Comparison of ENCODE assay signal across 9 mouse cellular contexts in the genomic region with DNA sequence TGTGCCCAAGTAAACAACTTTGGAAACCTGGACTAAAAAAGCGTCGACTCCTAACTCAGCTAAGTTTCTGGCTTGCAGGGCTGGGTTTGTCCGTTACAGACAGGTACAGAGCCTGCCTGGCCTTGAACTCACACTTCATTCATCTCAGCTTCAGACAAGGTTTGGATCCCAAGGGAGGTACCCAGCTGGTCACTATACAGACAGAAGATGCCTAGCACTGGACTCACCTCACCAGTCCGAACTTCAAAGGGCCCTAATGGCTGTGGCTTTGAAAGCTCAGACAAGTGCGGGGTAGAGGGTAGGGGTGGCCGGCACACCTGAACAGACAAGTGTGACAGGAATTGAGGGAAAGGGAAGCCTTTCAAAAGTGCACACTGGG. TPM values are rescaled to one million over a fixed set of nuclear protein-coding genes. Genes with fewer than 3 reads are reported as not detected.
DNase-seq lines count a peak whose midpoint lies in the region; ATAC-seq and TF ChIP-seq lines count a peak whose summit lies in the region.
"Had no signal": no experiment of that assay in that cellular context is flagged by ENCODE, and none has a peak within 500 bp of the region (broad histone marks: within the 10 kb centered on the region; RNA-seq: fewer than 3 reads in every experiment).

No protein-coding gene starts in this region.

- H3K4me1 ChIP-seq in megakaryocyte, embryonic 14.5 days, result peaks cover 58% of the 10 kb centered on the region
- peaks cover 55% of the 10 kb centered on the region for H3K4me1 ChIP-seq in forebrain, embryonic 10.5 days
- peaks cover 45% of the 10 kb centered on the region for H3K4me1 ChIP-seq in limb, embryonic 12.5 days (replicated peaks)
- H3K4me1 ChIP-seq in small intestine, adult 2 months (ENCODE audit: control insufficient read depth, insufficient read depth, insufficient read length, low read length), result peaks cover 16% of the 10 kb centered on the region

- TF ChIP-seq POLR2A in small intestine, adult 2 months (IDR thresholded peaks at IDR 0.05; ENCODE audit: low read depth, low read length), result no peak

- H3K4me3 ChIP-seq in megakaryocyte, embryonic 14.5 days (replicated peaks), result peak overlapping the region; percentile 100
- H3K4me3 ChIP-seq in forebrain, embryonic 10.5 days, result peak overlapping the region; percentile 91
- peak overlapping the region; percentile 89 for H3K4me3 ChIP-seq in limb, embryonic 12.5 days (replicated peaks)
- peak overlapping the region; percentile 82 for H3K4me3 ChIP-seq in small intestine, adult 2 months (ENCODE audit: low read depth, low read length)

- H3K27me3 ChIP-seq in megakaryocyte, embryonic 14.5 days (replicated peaks), result peaks cover 2% of the 10 kb centered on the region
- peaks cover 6% of the 10 kb centered on the region; the same call in 1 of the 2 replicates for H3K27me3 ChIP-seq in forebrain, embryonic 10.5 days (ENCODE audit: poor library complexity, severe bottlenecking)
- H3K27me3 ChIP-seq in limb, embryonic 12.5 days, result no peaks in the 10 kb centered on the region
- no peaks in the 10 kb centered on the region for H3K27me3 ChIP-seq in small intestine, adult 2 months (ENCODE audit: control insufficient read depth, insufficient read depth, low read length)

- WGBS in forebrain, embryonic 10.5 days, result 30% methylated on average over 6 of the region's 6 CpGs
- 29% methylated on average over 6 of the region's 6 CpGs for WGBS in limb, embryonic 12.5 days
- 43% methylated on average over 6 of the region's 6 CpGs for WGBS in small intestine, adult 2 months

- no peaks in the 10 kb centered on the region for H3K9me3 ChIP-seq in megakaryocyte, embryonic 14.5 days
- no peaks in the 10 kb centered on the region for H3K9me3 ChIP-seq in forebrain, embryonic 10.5 days
- H3K9me3 ChIP-seq in limb, embryonic 12.5 days, result no peaks in the 10 kb centered on the region

- no peak for DNase-seq in forebrain, embryonic 10.5 days (ENCODE audit: extremely low spot score, low spot score)
- DNase-seq in adrenal gland, postnatal 36 days, result no peak
- DNase-seq in right cerebral cortex, postnatal 14 days, result no peak
- no peak for DNase-seq in cerebellum, postnatal 4 days (ENCODE audit: low spot score in 2 of 2)

- H3K36me3 ChIP-seq in megakaryocyte, embryonic 14.5 days (replicated peaks; ENCODE audit: low read length), result peaks cover 62% of the 10 kb centered on the region
- H3K36me3 ChIP-seq in forebrain, embryonic 10.5 days (replicated peaks), result peaks cover 65% of the 10 kb centered on the region
- peaks cover 66% of the 10 kb centered on the region for H3K36me3 ChIP-seq in limb, embryonic 12.5 days
- H3K36me3 ChIP-seq in small intestine, adult 2 months (ENCODE audit: control insufficient read depth, insufficient read depth, low read length), result peaks cover 15% of the 10 kb centered on the region

- peak overlapping the region; percentile 77 for H3K4me2 ChIP-seq in limb, embryonic 12.5 days

- H3K27ac ChIP-seq in forebrain, embryonic 10.5 days, result peak overlapping the region; percentile 94
- H3K27ac ChIP-seq in limb, embryonic 12.5 days, result peak overlapping the region; percentile 94
- H3K27ac ChIP-seq in small intestine, adult 2 months (ENCODE audit: insufficient read depth, low read depth, low read length), result no peak overlapping the region
- H3K27ac ChIP-seq: macrophage had no signal

- TF ChIP-seq CTCF in small intestine, adult 2 months (IDR thresholded peaks at IDR 0.05; ENCODE audit: extremely low read depth, insufficient read length, insufficient replicate concordance, low read depth, low read length), result no peak

- H3K9ac ChIP-seq in limb, embryonic 12.5 days (replicated peaks), result peak overlapping the region; percentile 93

- no peak for ATAC-seq in megakaryocyte, adult 5-6 weeks (ENCODE audit: poor library complexity, severe bottlenecking)
- peak; percentile 2; the same call in 1 of the 2 replicates for ATAC-seq in limb, embryonic 12.5 days (ENCODE audit: insufficient number of reproducible peaks, insufficient read depth, low FRiP score, low TSS enrichment, low read depth)

RNA-seq across cellular contexts. Expression of gene Thap3, which starts 0.3 kb away (rescaled TPM):
- 27.3 and 48.0 TPM in 2 replicates for polyA plus RNA-seq in megakaryocyte, embryonic 14.5 days (2012; ENCODE audit: insufficient read depth, low replicate concordance)
- total RNA-seq in megakaryocyte, adult 5-6 weeks (2015), result 9.6 and 11.2 TPM in 2 replicates
- 10.3 and 12.9 TPM in 2 replicates for total RNA-seq in megakaryocyte, adult 5-6 weeks (2017)
- 34.9 and 35.7 TPM in 2 replicates for polyA plus RNA-seq in forebrain, embryonic 10.5 days (2016; fragmentation: Nextera tagmentation; extraction: Ambion mirVana)
- polyA plus RNA-seq in limb, embryonic 12.5 days (2016; fragmentation: Nextera tagmentation; extraction: Ambion mirVana), result 45.5 and 46.7 TPM in 2 replicates
- 13.0 and 24.2 TPM in 2 replicates for polyA plus RNA-seq in small intestine, adult 2 months (2012; rRNA removed)
- total RNA-seq in adrenal gland, postnatal 36 days (2021), result 10 to 100 TPM; 19.5 to 20.5 TPM

RNA-seq across cellular contexts. Expression of gene Phf13, which starts 7.0 kb away (rescaled TPM):
- 3.9 and 7.9 TPM in 2 replicates for polyA plus RNA-seq in megakaryocyte, embryonic 14.5 days (2012; ENCODE audit: insufficient read depth, low replicate concordance)
- total RNA-seq in megakaryocyte, adult 5-6 weeks (2015), result 3.9 and 5.6 TPM in 2 replicates
- total RNA-seq in megakaryocyte, adult 5-6 weeks (2017), result 4.0 and 4.5 TPM in 2 replicates
- polyA plus RNA-seq in forebrain, embryonic 10.5 days (2016; fragmentation: Nextera tagmentation; extraction: Ambion mirVana), result 24.1 and 26.1 TPM in 2 replicates
- 41.8 and 43.6 TPM in 2 replicates for polyA plus RNA-seq in limb, embryonic 12.5 days (2016; fragmentation: Nextera tagmentation; extraction: Ambion mirVana)
- polyA plus RNA-seq in small intestine, adult 2 months (2012; rRNA removed), result 4.0 and 7.5 TPM in 2 replicates
- 10 to 100 TPM; 17.2 to 17.7 TPM for total RNA-seq in adrenal gland, postnatal 36 days (2021)

RNA-seq across cellular contexts. Expression of gene Klhl21, which starts 19.5 kb away (rescaled TPM):
- 4.4 and 7.1 TPM in 2 replicates for polyA plus RNA-seq in megakaryocyte, embryonic 14.5 days (2012; ENCODE audit: insufficient read depth, low replicate concordance)
- 2.6 and 3.8 TPM in 2 replicates for total RNA-seq in megakaryocyte, adult 5-6 weeks (2015)
- total RNA-seq in megakaryocyte, adult 5-6 weeks (2017), result 3.1 and 4.1 TPM in 2 replicates
- polyA plus RNA-seq in forebrain, embryonic 10.5 days (2016; fragmentation: Nextera tagmentation; extraction: Ambion mirVana), result 8.1 and 8.3 TPM in 2 replicates
- polyA plus RNA-seq in limb, embryonic 12.5 days (2016; fragmentation: Nextera tagmentation; extraction: Ambion mirVana), result 16.9 and 18.3 TPM in 2 replicates
- 18.6 and 19.8 TPM in 2 replicates for polyA plus RNA-seq in small intestine, adult 2 months (2012; rRNA removed)
- total RNA-seq in adrenal gland, postnatal 36 days (2021), result 10 to 100 TPM; 21.7 to 29.7 TPM

RNA-seq across cellular contexts. Expression of gene Zbtb48, which starts 38.4 kb away (rescaled TPM):
- polyA plus RNA-seq in megakaryocyte, embryonic 14.5 days (2012; ENCODE audit: insufficient read depth, low replicate concordance), result 3.8 and 4.3 TPM in 2 replicates
- 6.9 and 8.1 TPM in 2 replicates for total RNA-seq in megakaryocyte, adult 5-6 weeks (2015)
- total RNA-seq in megakaryocyte, adult 5-6 weeks (2017), result 3.8 and 8.9 TPM in 2 replicates
- polyA plus RNA-seq in forebrain, embryonic 10.5 days (2016; fragmentation: Nextera tagmentation; extraction: Ambion mirVana), result 24.1 and 24.4 TPM in 2 replicates
- 25.6 and 30.5 TPM in 2 replicates for polyA plus RNA-seq in limb, embryonic 12.5 days (2016; fragmentation: Nextera tagmentation; extraction: Ambion mirVana)
- 12.5 and 13.6 TPM in 2 replicates for polyA plus RNA-seq in small intestine, adult 2 months (2012; rRNA removed)
- total RNA-seq in adrenal gland, postnatal 36 days (2021), result 1 to 10 TPM; 8.6 to 9.7 TPM

RNA-seq across cellular contexts. Expression of gene Tas1r1, which starts 49.3 kb away (rescaled TPM):
- polyA plus RNA-seq in megakaryocyte, embryonic 14.5 days (2012; ENCODE audit: insufficient read depth, low replicate concordance), result 0.34 TPM in 1 of 2 replicates, not detected in the other
- total RNA-seq in megakaryocyte, adult 5-6 weeks (2015), result 0.11 and 0.16 TPM in 2 replicates
- not detected in 2 replicates for total RNA-seq in megakaryocyte, adult 5-6 weeks (2017)
- 0.48 and 0.79 TPM in 2 replicates for polyA plus RNA-seq in forebrain, embryonic 10.5 days (2016; fragmentation: Nextera tagmentation; extraction: Ambion mirVana)
- polyA plus RNA-seq in limb, embryonic 12.5 days (2016; fragmentation: Nextera tagmentation; extraction: Ambion mirVana), result 0.91 and 1.1 TPM in 2 replicates
- 0.05 TPM in 1 of 2 replicates, not detected in the other for polyA plus RNA-seq in small intestine, adult 2 months (2012; rRNA removed)
- not detected for total RNA-seq in adrenal gland, postnatal 36 days (2021)
- polyA plus RNA-seq: macrophage had no signal
